Mouse (Mus musculus): ENCODE measurements around the gene Fam234b. TPM values are rescaled to one million over a fixed set of nuclear protein-coding genes. Genes with fewer than 3 reads are reported as not detected.

Gene Fam234b
- polyA plus RNA-seq, 1 experiment from 2014 or later = 30.3 TPM

- H3K9me3 ChIP-seq (replicated peaks) = no peaks in the 10 kb centered on the region
- peaks cover 30% of the 10 kb centered on the region for H3K36me3 ChIP-seq (replicated peaks)
- ATAC-seq (ENCODE audit: insufficient read depth) = peak; percentile 7; the same call in 1 of the 2 replicates
- peak overlapping the region; percentile 93 for H3K4me3 ChIP-seq (replicated peaks)
- WGBS (ENCODE audit: insufficient replicate concordance) = 9% methylated on average over 7 of the region's 7 CpGs
- H3K27me3 ChIP-seq = no peaks in the 10 kb centered on the region
- peak overlapping the region; percentile 73 for H3K4me2 ChIP-seq
- H3K9ac ChIP-seq = peak overlapping the region; percentile 97
- peaks cover 66% of the 10 kb centered on the region for H3K4me1 ChIP-seq (replicated peaks)
- H3K27ac ChIP-seq (replicated peaks) = peak overlapping the region; percentile 96
Observed at GRCm38 (mm10) chr6:135197446-135197845, 331 bp upstream of the Fam234b start.

- peak overlapping the region; percentile 97 for H3K9ac ChIP-seq
- H3K4me1 ChIP-seq (replicated peaks) = peaks cover 68% of the 10 kb centered on the region
- peak overlapping the region; percentile 96 for H3K27ac ChIP-seq (replicated peaks)
- H3K9me3 ChIP-seq (replicated peaks) = no peaks in the 10 kb centered on the region
- peak overlapping the region; percentile 73 for H3K4me2 ChIP-seq
- WGBS (ENCODE audit: insufficient replicate concordance) = 20% methylated on average over 6 of the region's 6 CpGs
- H3K27me3 ChIP-seq = no peaks in the 10 kb centered on the region
- H3K4me3 ChIP-seq (replicated peaks) = peak overlapping the region; percentile 93
- no peak for ATAC-seq (ENCODE audit: insufficient read depth)
- peaks cover 17% of the 10 kb centered on the region for H3K36me3 ChIP-seq (replicated peaks)
Observed at GRCm38 (mm10) chr6:135198726-135199125, 949 bp downstream of the Fam234b start.

DNA sequence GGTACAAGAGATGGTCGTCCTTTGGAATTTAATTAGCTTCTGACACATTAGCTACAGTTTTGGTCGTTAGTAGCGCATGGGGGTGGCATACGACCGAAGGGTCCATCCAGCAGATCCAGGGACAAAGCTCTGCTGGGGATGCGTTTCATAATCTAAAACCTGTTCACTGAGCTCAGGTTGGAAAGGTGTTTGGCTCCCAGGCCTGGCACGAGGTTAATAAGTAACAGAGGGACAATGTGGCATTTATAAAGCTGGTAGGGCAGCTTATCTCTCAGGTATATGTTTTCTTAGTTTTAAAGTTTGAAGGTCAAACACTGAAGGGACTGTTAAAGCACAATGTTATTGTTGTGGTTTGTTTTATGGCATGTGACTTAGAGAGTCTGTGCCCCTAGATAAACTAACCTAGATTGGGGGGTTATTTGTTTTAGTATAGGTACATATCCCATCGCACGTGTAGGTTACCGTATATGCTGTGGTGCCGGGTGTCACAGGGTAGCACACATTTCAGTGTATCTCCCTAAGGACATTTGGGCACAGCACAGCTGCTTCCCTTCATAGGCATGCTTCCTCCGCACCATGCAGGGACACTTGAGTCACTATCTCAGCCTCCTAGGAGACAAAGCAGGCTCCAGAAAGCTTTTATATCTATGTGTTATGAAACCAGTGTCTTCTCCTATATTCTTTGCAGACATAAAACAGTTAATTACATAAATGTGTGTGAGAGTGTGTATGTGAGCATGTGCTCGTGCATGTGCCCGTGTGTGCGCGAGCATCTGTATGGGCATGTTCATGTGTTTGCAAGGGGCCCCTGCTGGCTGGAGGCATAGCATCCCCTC lies 2.6 kb downstream of the Fam234b start:
- no peak for ATAC-seq (ENCODE audit: insufficient read depth)
- Histone ChIP-seq H3K36me3 (replicated peaks) (peaks cover 9% of the 10 kb centered on the region; the same call in 1 of the 2 replicates), H3K9ac (peak overlapping the region; percentile 97; the same call in 1 of the 2 replicates), H3K4me1 (replicated peaks) (peaks cover 68% of the 10 kb centered on the region), H3K9me3 (replicated peaks) (no peaks in the 10 kb centered on the region), H3K4me3 (replicated peaks) (peak overlapping the region; percentile 93), H3K4me2 (peak overlapping the region; percentile 73), H3K27ac (replicated peaks) (peak overlapping the region; percentile 96), H3K27me3 (no peaks in the 10 kb centered on the region)
- WGBS (ENCODE audit: insufficient replicate concordance) = 66% methylated on average over 16 of the region's 16 CpGs

- Histone ChIP-seq H3K4me2 (no peak overlapping the region), H3K27ac (replicated peaks) (peak overlapping the region; percentile 2; the same call in 1 of the 2 replicates), H3K27me3 (no peaks in the 10 kb centered on the region), H3K36me3 (replicated peaks) (peaks cover 12% of the 10 kb centered on the region; the same call in 1 of the 2 replicates), H3K4me1 (replicated peaks) (peaks cover 78% of the 10 kb centered on the region), H3K9ac (no peak overlapping the region), H3K9me3 (replicated peaks) (no peaks in the 10 kb centered on the region), H3K4me3 (replicated peaks) (no peak overlapping the region)
- 84% methylated on average over 6 of the region's 6 CpGs for WGBS (ENCODE audit: insufficient replicate concordance)
- no peak for ATAC-seq (ENCODE audit: insufficient read depth)
Observed at GRCm38 (mm10) chr6:135202668-135203067, 4.9 kb downstream of the Fam234b start.

- no peaks in the 10 kb centered on the region for H3K9me3 ChIP-seq (replicated peaks)
- peak overlapping the region; percentile 21; the same call in 1 of the 2 replicates for H3K9ac ChIP-seq
- H3K4me2 ChIP-seq = 0 out of 2 replicates have a peak overlapping the region, but pooled peaks have one; percentile 53
- H3K4me1 ChIP-seq (replicated peaks) = peaks cover 79% of the 10 kb centered on the region
- no peaks in the 10 kb centered on the region for H3K27me3 ChIP-seq
- H3K27ac ChIP-seq (replicated peaks) = peak overlapping the region; percentile 88
- no peak for ATAC-seq (ENCODE audit: insufficient read depth)
- 76% methylated on average over 6 of the region's 6 CpGs for WGBS (ENCODE audit: insufficient replicate concordance)
- H3K4me3 ChIP-seq (replicated peaks) = no peak overlapping the region
- peaks cover 20% of the 10 kb centered on the region for H3K36me3 ChIP-seq (replicated peaks)
Observed at GRCm38 (mm10) chr6:135203737-135204136, 6.0 kb downstream of the Fam234b start.

GRCm38 (mm10) chr6:135204869-135205268 lies 7.1 kb downstream of the Fam234b start:
- peaks cover 30% of the 10 kb centered on the region for H3K36me3 ChIP-seq (replicated peaks)
- peak overlapping the region; percentile 88 for H3K27ac ChIP-seq (replicated peaks)
- 23% methylated on average over 4 of the region's 4 CpGs for WGBS (ENCODE audit: insufficient replicate concordance)
- peak overlapping the region; percentile 22 for H3K4me3 ChIP-seq (replicated peaks)
- peaks cover 76% of the 10 kb centered on the region for H3K4me1 ChIP-seq (replicated peaks)
- H3K9ac ChIP-seq = peak overlapping the region; percentile 16; the same call in 1 of the 2 replicates
- ATAC-seq (ENCODE audit: insufficient read depth) = peak; percentile 80
- H3K4me2 ChIP-seq = peak overlapping the region; percentile 53
- H3K27me3 ChIP-seq = no peaks in the 10 kb centered on the region
- no peaks in the 10 kb centered on the region for H3K9me3 ChIP-seq (replicated peaks)

DNA sequence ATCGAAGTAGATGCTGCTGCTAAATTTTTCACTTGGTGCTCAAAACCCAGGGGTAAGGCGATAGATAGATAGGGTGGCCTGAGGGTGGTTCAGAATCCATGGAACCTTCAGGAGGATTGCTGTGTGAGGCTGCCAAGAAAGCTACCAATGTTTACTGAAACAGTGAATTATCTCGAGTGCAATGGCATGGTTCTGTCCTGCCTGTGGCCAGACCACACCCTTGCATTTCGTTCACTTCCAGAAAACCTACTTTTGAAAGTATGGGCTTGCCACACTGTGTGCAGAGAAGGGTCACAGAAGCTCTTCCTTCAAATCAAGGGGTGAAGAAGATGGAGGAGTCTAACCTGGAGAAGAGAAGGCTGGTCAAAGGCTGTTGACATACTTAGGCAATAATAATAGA lies 8.0 kb downstream of the Fam234b start:
- ATAC-seq (ENCODE audit: insufficient read depth) = peak; percentile 53
- H3K4me1 ChIP-seq (replicated peaks) = peaks cover 73% of the 10 kb centered on the region
- no peak overlapping the region for H3K4me3 ChIP-seq (replicated peaks)
- no peaks in the 10 kb centered on the region for H3K27me3 ChIP-seq
- WGBS (ENCODE audit: insufficient replicate concordance) = 46% methylated on average over 4 of the region's 4 CpGs
- H3K27ac ChIP-seq (replicated peaks) = peak overlapping the region; percentile 88
- peak overlapping the region; percentile 53 for H3K4me2 ChIP-seq
- no peaks in the 10 kb centered on the region for H3K9me3 ChIP-seq (replicated peaks)
- peaks cover 36% of the 10 kb centered on the region for H3K36me3 ChIP-seq (replicated peaks)
- H3K9ac ChIP-seq = peak overlapping the region; percentile 35

DNA sequence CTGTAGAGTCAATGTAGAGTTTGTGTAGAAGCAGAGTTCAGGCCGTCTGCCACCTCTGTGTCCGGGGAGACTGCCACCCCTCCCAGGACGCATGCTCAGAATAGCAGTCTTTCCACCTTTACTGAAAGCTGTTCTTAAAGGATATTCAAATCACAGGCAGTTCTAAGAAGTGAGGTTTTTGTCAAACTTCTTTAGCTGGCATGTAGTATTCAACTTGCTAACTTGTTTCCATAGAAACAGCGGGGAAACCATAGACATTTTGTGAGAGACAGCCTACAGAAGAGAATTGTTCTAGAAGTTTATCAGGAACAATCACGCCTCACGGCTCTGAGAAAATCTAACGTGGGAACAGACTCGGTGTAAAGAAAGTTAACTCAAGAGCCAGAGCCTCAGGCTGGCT lies 9.1 kb downstream of the Fam234b start:
- WGBS (ENCODE audit: insufficient replicate concordance) = 73% methylated on average over 8 of the region's 8 CpGs
- Histone ChIP-seq H3K27me3 (no peaks in the 10 kb centered on the region), H3K4me2 (no peak overlapping the region), H3K4me1 (replicated peaks) (peaks cover 75% of the 10 kb centered on the region), H3K36me3 (replicated peaks) (peaks cover 39% of the 10 kb centered on the region), H3K4me3 (replicated peaks) (no peak overlapping the region), H3K9ac (no peak overlapping the region), H3K9me3 (replicated peaks) (no peaks in the 10 kb centered on the region), H3K27ac (replicated peaks) (no peak overlapping the region)
- ATAC-seq (ENCODE audit: insufficient read depth) = no peak

DNA sequence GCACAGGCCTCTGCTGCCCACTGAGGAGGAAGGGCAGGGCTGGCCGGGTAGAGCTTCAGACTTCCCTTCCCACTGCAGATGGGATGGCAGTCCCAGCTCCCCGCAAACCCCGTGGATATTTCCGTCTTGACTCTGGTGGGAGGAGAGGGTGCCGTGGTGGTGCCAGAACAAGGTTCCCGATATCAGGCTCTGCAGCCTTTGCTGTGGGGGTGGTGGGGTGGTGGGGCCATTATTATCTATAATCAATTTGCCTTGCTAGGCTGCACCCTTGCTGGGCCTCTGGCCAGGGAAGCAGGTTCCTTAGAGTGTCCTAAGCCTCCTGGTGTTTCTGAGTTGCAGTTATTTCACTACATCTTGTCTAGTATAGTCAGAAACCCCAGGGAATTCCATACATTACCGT lies 13.4 kb downstream of the Fam234b start:
- H3K4me2 ChIP-seq = peak overlapping the region; percentile 46
- peak overlapping the region; percentile 41; the same call in 1 of the 2 replicates for H3K9ac ChIP-seq
- peak; percentile 78 for ATAC-seq (ENCODE audit: insufficient read depth)
- 41% methylated on average over 7 of the region's 7 CpGs for WGBS (ENCODE audit: insufficient replicate concordance)
- H3K27ac ChIP-seq (replicated peaks) = peak overlapping the region; percentile 49
- no peaks in the 10 kb centered on the region for H3K9me3 ChIP-seq (replicated peaks)
- peaks cover 66% of the 10 kb centered on the region for H3K36me3 ChIP-seq (replicated peaks)
- no peak overlapping the region for H3K4me3 ChIP-seq (replicated peaks)
- H3K4me1 ChIP-seq (replicated peaks) = peaks cover 36% of the 10 kb centered on the region
- no peaks in the 10 kb centered on the region for H3K27me3 ChIP-seq

GRCm38 (mm10) chr6:135212666-135213065 lies 14.9 kb downstream of the Fam234b start:
- Histone ChIP-seq H3K27me3 (no peaks in the 10 kb centered on the region), H3K4me3 (replicated peaks) (no peak overlapping the region), H3K9me3 (replicated peaks) (no peaks in the 10 kb centered on the region), H3K4me1 (replicated peaks) (peaks cover 23% of the 10 kb centered on the region), H3K4me2 (no peak overlapping the region), H3K36me3 (replicated peaks) (peaks cover 76% of the 10 kb centered on the region), H3K27ac (replicated peaks) (no peak overlapping the region), H3K9ac (no peak overlapping the region)
- ATAC-seq (ENCODE audit: insufficient read depth) = no peak
- 75% methylated on average over 2 of the region's 2 CpGs for WGBS (ENCODE audit: insufficient replicate concordance)

DNA sequence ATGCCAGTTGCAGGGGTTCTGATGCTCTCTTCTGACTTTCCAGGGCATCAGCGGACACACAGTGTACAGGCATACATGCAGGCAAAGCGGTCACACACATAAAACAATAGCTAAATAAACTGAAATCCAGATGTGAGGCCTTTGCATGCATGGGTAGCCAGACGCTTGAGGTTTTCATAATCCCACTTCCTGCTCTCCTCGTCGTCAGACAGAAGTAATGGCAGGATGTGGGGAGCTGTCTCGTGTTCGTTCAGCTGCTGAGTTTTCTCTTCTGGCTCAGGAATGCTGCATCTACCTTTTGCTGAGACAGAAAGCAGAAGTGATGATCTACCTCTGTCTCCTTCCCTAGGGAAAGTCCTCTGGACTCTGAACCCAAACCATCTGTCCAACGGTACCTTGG lies 20.6 kb downstream of the Fam234b start:
- no peak overlapping the region for H3K27ac ChIP-seq (replicated peaks)
- no peak for ATAC-seq (ENCODE audit: insufficient read depth)
- no peaks in the 10 kb centered on the region for H3K9me3 ChIP-seq (replicated peaks)
- peaks cover 2% of the 10 kb centered on the region; the same call in 1 of the 2 replicates for H3K4me1 ChIP-seq (replicated peaks)
- no peak overlapping the region for H3K4me2 ChIP-seq
- H3K9ac ChIP-seq = no peak overlapping the region
- H3K36me3 ChIP-seq (replicated peaks) = peaks cover 99% of the 10 kb centered on the region
- no peak overlapping the region for H3K4me3 ChIP-seq (replicated peaks)
- H3K27me3 ChIP-seq = no peaks in the 10 kb centered on the region
- WGBS (ENCODE audit: insufficient replicate concordance) = 41% methylated on average over 8 of the region's 8 CpGs

Data from liver, embryonic 15.5 days (tissue).